9 mouse cellular contexts compared by ENCODE assay signal in genomic region chr2:6349256-6350092, GRCm38 (mm10). TPM values are rescaled to one million over a fixed set of nuclear protein-coding genes. Genes with fewer than 3 reads are reported as not detected.
DNase-seq lines count a peak whose midpoint lies in the region; ATAC-seq lines count a peak whose summit lies in the region.
"Had no signal": no experiment of that assay in that cellular context is flagged by ENCODE, and none has a peak within 500 bp of the region (broad histone marks: within the 10 kb centered on the region; RNA-seq: fewer than 3 reads in every experiment).

No protein-coding gene starts in this region.

- 0 out of 2 replicates have a peak overlapping the region, but pooled peaks have one; percentile 24 for H3K9ac ChIP-seq in heart, embryonic 13.5 days
- H3K9ac ChIP-seq: embryonic facial prominence, embryonic 12.5 days had no signal

- H3K4me3 ChIP-seq in heart, embryonic 13.5 days = no peak overlapping the region
- H3K4me3 ChIP-seq: embryonic facial prominence, embryonic 12.5 days had no signal

- peaks cover 10% of the 10 kb centered on the region for H3K36me3 ChIP-seq in heart, embryonic 13.5 days
- H3K36me3 ChIP-seq: embryonic facial prominence, embryonic 12.5 days had no signal

- H3K9me3 ChIP-seq in heart, embryonic 13.5 days = peaks cover 7% of the 10 kb centered on the region; the same call in 1 of the 2 replicates
- H3K9me3 ChIP-seq: embryonic facial prominence, embryonic 12.5 days had no signal

- no peaks in the 10 kb centered on the region for H3K27me3 ChIP-seq in heart, embryonic 13.5 days (replicated peaks)
- H3K27me3 ChIP-seq: embryonic facial prominence, embryonic 12.5 days had no signal

- H3K27ac ChIP-seq in heart, embryonic 13.5 days (replicated peaks) = no peak overlapping the region
- H3K27ac ChIP-seq: embryonic facial prominence, embryonic 12.5 days had no signal

- WGBS in heart, embryonic 13.5 days = 71% methylated on average over 11 of the region's 11 CpGs

- peaks cover 41% of the 10 kb centered on the region for H3K4me1 ChIP-seq in heart, embryonic 13.5 days

- H3K4me2 ChIP-seq in heart, embryonic 13.5 days = no peak overlapping the region
- H3K4me2 ChIP-seq: embryonic facial prominence, embryonic 12.5 days had no signal

- ATAC-seq in heart, embryonic 13.5 days (ENCODE audit: extremely low read depth, insufficient number of reproducible peaks, low FRiP score, low TSS enrichment) = no peak

- no peak for DNase-seq in heart, adult 18-20 months
- DNase-seq in testis, postnatal 10 days (ENCODE audit: low spot score) = peak; percentile 64
- DNase-seq in testis, postnatal 14 days (ENCODE audit: low spot score) = no peak
- peak; percentile 42 to 59 for DNase-seq in layer of hippocampus, postnatal 10 days (ENCODE audit: low spot score in 2 of 2)
- no peak for DNase-seq in yolk sac, embryonic 10.5 days (ENCODE audit: low spot score)
- no peak for DNase-seq in urinary bladder, postnatal 14 days (ENCODE audit: low spot score)
- no peak for DNase-seq in frontal cortex, adult 2 months (ENCODE audit: extremely low spot score in 1 of 2, low spot score in 1 of 2)

RNA-seq across cellular contexts. Expression of gene Usp6nl, which starts 27.0 kb away (rescaled TPM):
- polyA plus RNA-seq in heart, embryonic 13.5 days (2015; fragmentation: Nextera tagmentation; extraction: Ambion mirVana) = 4.6 and 5.5 TPM in 2 replicates
- 1 to 10 TPM; 6.2 to 6.6 TPM for total RNA-seq in heart, adult 18-20 months (2021)
- 10 to 100 TPM; 28.3 to 29.1 TPM for total RNA-seq in layer of hippocampus, postnatal 10 days (2021)
- 10.3 and 10.9 TPM in 2 replicates for polyA plus RNA-seq in frontal cortex, adult 2 months (2012; rRNA removed)

Comparison
In these comparisons a context has a peak if more than half of its experiments do, and no peak if none do; other contexts are left out.
1. DNase-seq: peak in testis, postnatal 10 days (single experiment) and layer of hippocampus, postnatal 10 days (2 of 2); none in heart, adult 18-20 months (0 of 2), testis, postnatal 14 days (single experiment), yolk sac, embryonic 10.5 days (single experiment), urinary bladder, postnatal 14 days (single experiment) and frontal cortex, adult 2 months (0 of 2).